Mouse (Mus musculus): Measurements from ENCODE around the gene Neo1. TPM values are rescaled to one million over a fixed set of nuclear protein-coding genes. Genes with fewer than 3 reads are reported as not detected.

Gene Neo1
- total RNA-seq (2021): 10 to 100 TPM; 40.7 to 45.0 TPM

- peak; percentile 78 for DNase-seq (ENCODE audit: low spot score)
- intact Hi-C loops (cut with DNase I): loop anchor here (1.0 kb wide), 1 partner anchor 98 kb away; no protein-coding TSS in a partner anchor
Observed at GRCm38 (mm10) chr9:59036159-59036731, at the start of gene Neo1. Gene Neo1, minus strand, starts transcription at chr9:59036441.

GRCm38 (mm10) chr9:59075632-59076031 is 39.4 kb upstream of the Neo1 start:
- DNase-seq (ENCODE audit: low spot score): no peak
- intact Hi-C loops (cut with DNase I): no loop called here

- no peak for DNase-seq (ENCODE audit: low spot score)
- intact Hi-C loops (cut with DNase I): loop anchor here (5.0 kb wide), 1 partner anchor 43 kb away; no protein-coding TSS in a partner anchor
Observed at GRCm38 (mm10) chr9:59073887-59074286, 37.6 kb upstream of the Neo1 start.

GRCm38 (mm10) chr9:59072076-59072777 is 36.0 kb upstream of the Neo1 start:
- intact Hi-C loops (cut with DNase I): loop anchor here (5.0 kb wide), 1 partner anchor 45 kb away; no protein-coding TSS in a partner anchor
- no peak for DNase-seq (ENCODE audit: low spot score)

GRCm38 (mm10) chr9:59071220-59071977 is 35.2 kb upstream of the Neo1 start:
- intact Hi-C loops (cut with DNase I): loop anchor here (5.0 kb wide), 1 partner anchor 46 kb away; no protein-coding TSS in a partner anchor
- DNase-seq (ENCODE audit: low spot score): no peak

GRCm38 (mm10) chr9:59070216-59070615 is 34.0 kb upstream of the Neo1 start:
- no peak for DNase-seq (ENCODE audit: low spot score)
- intact Hi-C loops (cut with DNase I): loop anchor here (5.0 kb wide), 1 partner anchor 47 kb away; no protein-coding TSS in a partner anchor

- DNase-seq (ENCODE audit: low spot score): no peak
- intact Hi-C loops (cut with DNase I): no loop called here
Observed at GRCm38 (mm10) chr9:59065616-59066301, 29.5 kb upstream of the Neo1 start.

- no peak for DNase-seq (ENCODE audit: low spot score)
- intact Hi-C loops (cut with DNase I): no loop called here
Observed at GRCm38 (mm10) chr9:59062409-59062808, 26.2 kb upstream of the Neo1 start.

GRCm38 (mm10) chr9:59060026-59060605 is 23.9 kb upstream of the Neo1 start:
- intact Hi-C loops (cut with DNase I): no loop called here
- DNase-seq (ENCODE audit: low spot score): no peak

- intact Hi-C loops (cut with DNase I): no loop called here
- DNase-seq (ENCODE audit: low spot score): no peak
Observed at GRCm38 (mm10) chr9:59059158-59059557, 22.9 kb upstream of the Neo1 start.

- intact Hi-C loops (cut with DNase I): no loop called here
- DNase-seq (ENCODE audit: low spot score): no peak
Observed at GRCm38 (mm10) chr9:59058060-59058459, 21.8 kb upstream of the Neo1 start.

- peak; percentile 10 for DNase-seq (ENCODE audit: low spot score)
- intact Hi-C loops (cut with DNase I): no loop called here
Observed at GRCm38 (mm10) chr9:59056281-59056680, 20.0 kb upstream of the Neo1 start.

GRCm38 (mm10) chr9:59041805-59042204 is 5.6 kb upstream of the Neo1 start:
- DNase-seq (ENCODE audit: low spot score): no peak
- intact Hi-C loops (cut with DNase I): no loop called here

GRCm38 (mm10) chr9:59036732-59037341 is 596 bp upstream of the Neo1 start:
- no peak for DNase-seq (ENCODE audit: low spot score)
- intact Hi-C loops (cut with DNase I): loop anchor here (1.0 kb wide), 1 partner anchor 97 kb away; no protein-coding TSS in a partner anchor

GRCm38 (mm10) chr9:59035342-59036158 is 691 bp downstream of the Neo1 start:
- no peak for DNase-seq (ENCODE audit: low spot score)
- intact Hi-C loops (cut with DNase I): loop anchor here (1.0 kb wide), 1 partner anchor 99 kb away; no protein-coding TSS in a partner anchor

- no peak for DNase-seq (ENCODE audit: low spot score)
- intact Hi-C loops (cut with DNase I): no loop called here
Observed at GRCm38 (mm10) chr9:59034836-59035235, 1.4 kb downstream of the Neo1 start.

- intact Hi-C loops (cut with DNase I): no loop called here
- DNase-seq (ENCODE audit: low spot score): no peak
Observed at GRCm38 (mm10) chr9:59033492-59033891, 2.7 kb downstream of the Neo1 start.

- intact Hi-C loops (cut with DNase I): no loop called here
- no peak for DNase-seq (ENCODE audit: low spot score)
Observed at GRCm38 (mm10) chr9:59024245-59024844, 11.9 kb downstream of the Neo1 start.

Measured in heart, postnatal 25 days (tissue).